Mouse (Mus musculus): Measurements from ENCODE around the gene Txlnb.
"Not testable (repeated sequence)": the region's sequence is repeated elsewhere in the genome, so short reads cannot be mapped to it uniquely, and the experiment has no call there.

Txlnb gene

DNA sequence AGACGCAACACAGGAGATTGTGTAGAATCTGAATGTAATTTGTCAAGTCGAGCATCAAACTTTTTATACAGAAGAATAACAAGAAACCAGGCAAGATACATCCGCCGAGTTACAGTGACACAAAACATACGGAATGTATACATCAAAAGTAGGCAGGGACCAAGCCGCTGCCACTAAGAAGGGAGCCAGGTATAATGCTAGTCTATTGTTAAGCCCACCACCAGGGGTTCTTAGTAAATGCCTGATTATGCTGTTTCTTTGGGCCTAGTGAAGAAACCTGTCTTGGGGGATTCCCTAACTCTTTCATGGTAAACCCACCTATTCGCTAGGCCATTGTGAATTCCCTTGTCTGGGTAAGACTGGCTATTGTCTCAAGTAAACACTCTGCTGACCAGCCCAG, 24.4 kb downstream of the Txlnb start:
- DNase-seq (ENCODE audit: low spot score in 2 of 2): not testable (repeated sequence)

DNA sequence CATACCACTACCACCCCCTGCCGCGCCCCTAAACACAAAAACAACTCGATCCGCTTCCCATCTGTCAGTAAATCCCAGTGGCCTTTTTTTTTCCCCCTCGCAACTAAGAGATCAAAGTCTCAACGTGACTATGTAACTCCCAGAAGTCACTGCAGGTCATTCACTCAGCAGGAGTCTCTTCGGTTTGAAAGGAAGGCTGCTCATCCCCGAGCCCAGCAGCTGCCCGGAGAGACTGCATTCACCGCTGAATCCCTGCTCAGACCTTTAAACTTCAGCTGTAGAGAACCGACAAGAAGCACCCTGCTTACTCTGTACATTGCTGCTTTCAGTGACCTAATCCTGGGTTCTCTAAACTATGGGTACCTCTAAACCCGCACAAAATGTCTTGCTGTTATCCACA, 31.4 kb downstream of the Txlnb start:
- DNase-seq (ENCODE audit: low spot score in 2 of 2): no peak

DNA sequence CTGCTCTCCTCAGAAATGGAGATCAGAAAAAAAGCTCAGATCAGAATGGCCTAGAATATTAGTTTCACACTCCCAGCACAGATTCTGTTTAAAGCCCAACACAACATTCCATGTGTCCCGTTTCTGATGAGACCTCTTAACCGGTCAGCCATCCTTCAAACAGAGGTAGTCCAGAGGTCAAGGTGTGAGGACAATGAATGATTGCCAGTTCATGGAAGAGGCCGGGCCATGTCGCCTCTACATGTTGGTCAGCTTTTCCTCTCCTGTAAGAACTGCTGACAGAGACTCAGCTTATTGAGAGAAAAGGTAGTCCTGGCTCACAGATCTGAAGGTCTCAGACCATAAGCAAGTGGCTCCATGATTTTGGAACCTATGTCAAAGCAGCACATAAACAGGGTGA, 33.2 kb downstream of the Txlnb start:
- DNase-seq (ENCODE audit: low spot score in 2 of 2): no peak

DNA sequence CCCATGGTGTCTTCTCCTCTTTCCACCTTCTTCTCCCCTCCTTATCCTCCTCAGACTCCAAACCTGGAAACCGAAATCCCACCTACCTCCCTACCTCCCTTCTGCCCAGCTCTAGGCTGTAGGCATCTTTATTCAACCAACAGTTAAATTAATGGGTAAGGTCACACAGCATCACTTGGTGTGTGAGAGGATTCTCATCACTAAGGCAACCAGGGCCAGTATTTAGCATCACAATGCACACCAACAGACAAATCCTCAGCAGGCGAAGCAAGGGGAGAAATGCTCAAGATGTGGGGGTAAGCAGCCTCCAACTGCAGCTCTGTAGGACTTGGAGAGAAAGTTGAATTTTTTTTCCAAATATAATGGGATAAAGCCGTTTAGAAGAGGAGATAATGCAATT, 35.0 kb downstream of the Txlnb start:
- DNase-seq (ENCODE audit: low spot score in 2 of 2): no peak

DNA sequence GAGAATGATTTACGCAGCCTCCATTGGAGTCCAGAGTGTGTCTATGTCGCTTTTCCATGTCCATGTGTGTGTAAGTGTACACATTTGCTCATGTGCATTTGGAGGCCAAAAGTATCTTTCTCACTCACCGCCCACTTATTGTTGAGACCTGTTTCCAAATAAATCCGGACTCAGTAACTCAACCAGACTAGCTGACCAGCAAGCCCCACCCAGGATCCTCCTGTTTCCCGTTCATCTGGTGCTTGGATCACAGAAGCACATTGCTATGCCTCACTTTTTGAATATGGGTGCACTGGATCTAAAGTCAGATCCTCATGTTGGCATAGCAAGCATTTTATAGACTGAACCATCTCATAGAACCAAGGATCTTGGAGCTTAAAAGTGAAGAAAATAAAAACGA, 39.0 kb downstream of the Txlnb start:
- no peak for DNase-seq (ENCODE audit: low spot score in 2 of 2)

DNA sequence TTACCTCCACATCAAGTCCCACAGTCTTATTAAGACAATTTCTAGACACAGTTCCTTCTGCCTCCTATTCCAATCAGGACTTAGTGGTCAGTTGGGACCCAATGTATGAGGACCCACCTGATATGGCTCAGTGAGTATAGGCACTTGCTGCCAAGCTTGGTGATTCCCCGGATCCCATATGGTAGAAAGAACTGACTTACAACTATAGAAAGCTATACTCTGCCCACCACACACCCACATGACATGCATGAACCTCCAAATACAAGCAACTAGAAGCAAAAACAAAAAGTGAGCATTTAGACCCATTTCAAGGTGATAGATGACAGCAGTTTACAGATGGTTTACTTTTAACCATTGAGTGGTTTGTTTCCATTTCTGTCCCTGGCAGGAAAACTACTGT, 40.2 kb downstream of the Txlnb start:
- peak in 1 of 2 experiments; percentile 13 for DNase-seq (ENCODE audit: low spot score in 2 of 2)

DNA sequence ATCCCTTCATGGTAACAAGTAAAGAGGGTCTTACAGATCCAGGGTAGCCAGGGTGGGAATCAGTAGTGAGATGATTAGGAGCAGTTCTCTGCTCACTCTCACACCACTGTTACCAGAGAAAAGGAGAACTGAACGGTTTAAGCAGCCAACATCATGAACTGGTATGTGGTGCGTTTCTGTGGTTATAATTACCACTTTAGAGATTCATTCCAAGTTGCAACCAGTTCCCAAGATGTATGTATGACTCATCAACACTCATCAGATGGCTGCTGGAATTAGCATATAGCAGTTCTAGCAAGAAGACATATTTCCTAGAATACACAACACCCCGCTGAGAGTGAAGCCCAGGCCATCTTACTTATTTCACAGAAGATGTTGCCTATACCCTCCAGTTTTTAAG, 46.0 kb downstream of the Txlnb start:
- peak; percentile 31 to 41 for DNase-seq (ENCODE audit: low spot score in 2 of 2)

- peak; percentile 55 to 56 for DNase-seq (ENCODE audit: low spot score in 2 of 2)
Observed at GRCm38 (mm10) chr10:17844781-17845537, 48.9 kb downstream of the Txlnb start.

- DNase-seq (ENCODE audit: low spot score in 2 of 2): no peak
Observed at GRCm38 (mm10) chr10:17857647-17858261, 61.7 kb downstream of the Txlnb start.

- peak in 1 of 2 experiments; percentile 24 for DNase-seq (ENCODE audit: low spot score in 2 of 2)
Observed at GRCm38 (mm10) chr10:17860701-17861480, 64.9 kb downstream of the Txlnb start.

DNA sequence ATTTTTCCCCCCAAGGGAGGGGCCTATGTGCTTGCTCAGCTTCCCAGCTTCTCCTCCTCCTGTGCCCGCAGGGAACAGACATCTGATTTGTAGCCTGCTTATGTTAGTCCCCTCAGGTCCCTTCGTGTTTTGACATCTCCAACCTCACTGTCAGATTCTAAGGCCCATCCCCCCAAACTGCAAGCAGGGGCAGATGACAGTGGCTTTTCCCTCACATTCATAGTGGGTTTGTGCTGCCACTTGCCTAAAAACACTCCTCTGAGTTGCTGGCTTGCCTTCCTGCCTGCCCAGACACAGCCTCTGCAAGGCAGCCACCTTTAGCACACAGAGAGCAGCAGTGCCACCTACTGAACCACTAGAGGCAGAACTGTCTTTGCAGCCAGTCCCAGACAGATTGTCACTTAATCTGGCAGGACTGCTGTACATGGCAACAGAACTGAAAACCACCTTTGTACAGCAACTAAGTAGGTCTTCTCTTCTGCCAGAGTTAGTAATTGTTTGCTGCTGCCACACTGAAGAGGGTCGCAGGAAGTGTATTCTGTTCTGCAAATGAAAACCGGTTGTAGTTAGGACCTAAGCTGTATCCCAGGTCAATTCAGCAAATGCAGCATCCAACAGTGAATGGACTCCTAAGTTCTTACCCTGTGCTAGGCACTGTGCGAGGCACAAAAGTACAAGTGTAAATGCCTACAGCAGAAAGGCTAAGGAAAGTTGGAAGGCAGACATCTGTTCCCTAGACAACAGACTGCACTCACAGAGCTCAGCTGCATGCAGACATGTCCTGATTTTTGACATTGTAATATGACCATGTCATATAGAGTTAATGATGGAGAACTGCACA, 74.0 kb downstream of the Txlnb start:
- DNase-seq (ENCODE audit: low spot score in 2 of 2): peak; percentile 74 to 77

GRCm38 (mm10) chr10:17878002-17878919, 82.2 kb downstream of the Txlnb start:
- no peak for DNase-seq (ENCODE audit: low spot score in 2 of 2)

- DNase-seq (ENCODE audit: low spot score in 2 of 2): no peak
Observed at GRCm38 (mm10) chr10:17880038-17880437, 84.0 kb downstream of the Txlnb start.

DNA sequence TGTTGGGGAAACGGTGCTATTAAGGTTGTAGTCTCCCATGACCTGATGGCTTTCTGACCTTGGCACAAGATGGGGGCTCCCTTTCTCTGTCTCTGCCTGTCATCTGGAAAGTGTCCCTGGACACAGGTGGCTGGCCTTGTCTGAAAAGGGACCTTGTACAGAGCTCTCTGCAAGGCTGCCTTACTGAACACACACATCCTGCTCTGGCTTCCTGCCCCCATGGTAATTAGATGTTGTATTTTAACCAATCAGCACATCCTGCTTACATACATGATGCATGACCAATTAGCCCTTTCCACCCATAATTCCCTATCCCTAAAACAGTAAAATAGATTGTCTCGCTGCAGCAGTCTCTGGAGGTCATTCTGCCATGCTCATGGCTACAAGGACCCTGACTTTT, 84.7 kb downstream of the Txlnb start:
- DNase-seq (ENCODE audit: low spot score in 2 of 2): no peak

Measured in right cerebral cortex, adult 2 months (tissue).